Mouse (Mus musculus) CD4-positive helper T cell, adult 2 months (primary cell): Measurements from ENCODE around the gene Atp10a.

Source experiments
- DNase-seq: peaks from one replicate; pipeline ENCODE4 v3.0.0-alpha.2; 2012; ENCODE audit warnings: low read depth, missing footprints, low spot score

Gene Atp10a

GRCm38 (mm10) chr7:58690069-58690923, 34.3 kb downstream of the Atp10a start:
- no peak for DNase-seq

GRCm38 (mm10) chr7:58690997-58691596, 35.1 kb downstream of the Atp10a start:
- no peak for DNase-seq

- DNase-seq = peak; percentile 25
Measured at GRCm38 (mm10) chr7:58692704-58693103, 36.7 kb downstream of the Atp10a start.

- DNase-seq = peak; percentile 46
Measured at GRCm38 (mm10) chr7:58693342-58693741, 37.4 kb downstream of the Atp10a start.

GRCm38 (mm10) chr7:58695661-58696060, 39.7 kb downstream of the Atp10a start:
- no peak for DNase-seq

- peak; percentile 59 for DNase-seq
Measured at GRCm38 (mm10) chr7:58697092-58697491, 41.1 kb downstream of the Atp10a start.

GRCm38 (mm10) chr7:58698738-58699442, 42.9 kb downstream of the Atp10a start:
- DNase-seq = no peak

- DNase-seq = peak; percentile 67
Measured at GRCm38 (mm10) chr7:58701311-58701710, 45.3 kb downstream of the Atp10a start.

- no peak for DNase-seq
Measured at GRCm38 (mm10) chr7:58705158-58705557, 49.2 kb downstream of the Atp10a start.

GRCm38 (mm10) chr7:58709306-58709705, 53.3 kb downstream of the Atp10a start:
- no peak for DNase-seq

- DNase-seq = peak; percentile 54
Measured at GRCm38 (mm10) chr7:58710312-58710711, 54.3 kb downstream of the Atp10a start.

- peak; percentile 74 for DNase-seq
Measured at GRCm38 (mm10) chr7:58711811-58712210, 55.8 kb downstream of the Atp10a start.

- no peak for DNase-seq
Measured at GRCm38 (mm10) chr7:58715576-58716144, 59.7 kb downstream of the Atp10a start.

- DNase-seq = no peak
Measured at GRCm38 (mm10) chr7:58716626-58717025, 60.7 kb downstream of the Atp10a start.

- DNase-seq = no peak
Measured at GRCm38 (mm10) chr7:58718556-58718955, 62.6 kb downstream of the Atp10a start.

GRCm38 (mm10) chr7:58719218-58719938, 63.4 kb downstream of the Atp10a start:
- DNase-seq = no peak

GRCm38 (mm10) chr7:58722250-58722649, 66.3 kb downstream of the Atp10a start:
- DNase-seq = peak; percentile 19

GRCm38 (mm10) chr7:58730201-58730600, 74.2 kb downstream of the Atp10a start:
- no peak for DNase-seq

GRCm38 (mm10) chr7:58730831-58731230, 74.9 kb downstream of the Atp10a start:
- peak; percentile 58 for DNase-seq

- no peak for DNase-seq
Measured at GRCm38 (mm10) chr7:58732406-58732805, 76.4 kb downstream of the Atp10a start.

GRCm38 (mm10) chr7:58733490-58733901, 77.5 kb downstream of the Atp10a start:
- no peak for DNase-seq
